Mouse (Mus musculus) ES-Bruce4 (cell line): ENCODE measurements around the gene Ovca2. TPM values are rescaled to one million over a fixed set of nuclear protein-coding genes. Genes with fewer than 3 reads are reported as not detected.

Source experiments
- H3K27ac ChIP-seq: 2 replicates; pipeline ENCODE4 v1.5.1; 2012; ENCODE audit warnings: low read length, inconsistent platforms; ENCODE audit not compliant: insufficient read depth
- H3K27me3 ChIP-seq: 2 replicates; pipeline ENCODE4 v1.6.1; 2012; ENCODE audit warnings: mild to moderate bottlenecking, low read length, inconsistent platforms; ENCODE audit not compliant: control insufficient read depth, poor library complexity, insufficient read depth, severe bottlenecking
- H3K36me3 ChIP-seq: 2 replicates; pipeline ENCODE4 v1.6.1; 2012; ENCODE audit warnings: inconsistent platforms, mild to moderate bottlenecking, low read length, moderate library complexity; ENCODE audit not compliant: control insufficient read depth, poor library complexity, insufficient read depth, severe bottlenecking
- H3K4me1 ChIP-seq: one replicate; pipeline ENCODE4 v1.8.1; 2011; ENCODE audit warnings: low read length; ENCODE audit not compliant: control insufficient read depth, insufficient read depth
- H3K4me3 ChIP-seq: 2 replicates; pipeline ENCODE4 v1.5.1; 2011; ENCODE audit warnings: low read depth, mild to moderate bottlenecking, low read length
- H3K9ac ChIP-seq: 2 replicates; pipeline ENCODE4 v1.6.1; 2012; ENCODE audit warnings: low read depth, mild to moderate bottlenecking, inconsistent platforms; ENCODE audit not compliant: poor library complexity, severe bottlenecking
- H3K9me3 ChIP-seq: replicated peaks from 2 replicates; pipeline ENCODE4 v1.6.1; 2012; ENCODE audit warnings: mild to moderate bottlenecking, low read length, inconsistent platforms; ENCODE audit not compliant: control insufficient read depth, poor library complexity, insufficient read depth, severe bottlenecking
- CTCF ChIP-seq: IDR thresholded peaks from one replicate; pipeline ENCODE4 v1.8.1; 2011; ENCODE audit warnings: low read depth, low read length
- EP300 ChIP-seq: IDR thresholded peaks from 2 replicates; pipeline ENCODE4 v1.6.1; 2011; ENCODE audit warnings: low read depth, low read length; ENCODE audit not compliant: insufficient read depth
- POLR2A ChIP-seq: IDR thresholded peaks from one replicate; pipeline ENCODE4 v1.8.1; 2011; ENCODE audit warnings: low read length; ENCODE audit not compliant: insufficient read depth
- polyA plus RNA-seq: library from polyadenylated mRNA; stranded (reverse); fragments of >200 nt; gene quantifications from 2 replicates; pipeline ENCODE4 v1.2.4, GENCODE M21; 2011; ENCODE audit warnings: low read depth; ENCODE audit not compliant: missing spikeins, insufficient read depth, insufficient read length

Gene Ovca2
- polyA plus RNA-seq, 1 experiment, result 13.1 TPM

GRCm38 (mm10) chr11:75160954-75161353, 17.7 kb downstream of the Ovca2 start:
- H3K4me1 ChIP-seq, result no peaks in the 10 kb centered on the region
- no peaks in the 10 kb centered on the region for H3K36me3 ChIP-seq
- peaks cover under 1% of the 10 kb centered on the region; the same call in 1 of the 2 replicates for H3K27me3 ChIP-seq

GRCm38 (mm10) chr11:75159564-75159963, 19.1 kb downstream of the Ovca2 start:
- Histone ChIP-seq H3K9me3 (no peaks in the 10 kb centered on the region), H3K4me3 (no peak overlapping the region), H3K27me3 (no peaks in the 10 kb centered on the region), H3K27ac (no peak overlapping the region), H3K9ac (no peak overlapping the region), H3K4me1 (no peaks in the 10 kb centered on the region), H3K36me3 (no peaks in the 10 kb centered on the region)
- TF ChIP-seq POLR2A (no peak), CTCF (peak; percentile 82)

More at GRCm38 (mm10) chr11:75160954-75161353, 17.7 kb downstream of the Ovca2 start:
- TF ChIP-seq CTCF, result no peak
- TF ChIP-seq POLR2A, result no peak
- TF ChIP-seq EP300, result no peak
- Histone ChIP-seq H3K9me3 (no peaks in the 10 kb centered on the region), H3K9ac (no peak overlapping the region), H3K27ac (no peak overlapping the region), H3K4me3 (no peak overlapping the region)

- Histone ChIP-seq H3K4me3 (no peak overlapping the region), H3K27ac (no peak overlapping the region), H3K4me1 (no peaks in the 10 kb centered on the region), H3K36me3 (no peaks in the 10 kb centered on the region), H3K9ac (no peak overlapping the region), H3K9me3 (no peaks in the 10 kb centered on the region), H3K27me3 (no peaks in the 10 kb centered on the region)
- TF ChIP-seq EP300, result no peak
- no peak for TF ChIP-seq CTCF
- TF ChIP-seq POLR2A, result no peak
Observed at GRCm38 (mm10) chr11:75158432-75158831, 20.2 kb downstream of the Ovca2 start.

- Histone ChIP-seq H3K36me3 (no peaks in the 10 kb centered on the region), H3K4me3 (no peak overlapping the region), H3K27ac (no peak overlapping the region), H3K4me1 (no peaks in the 10 kb centered on the region), H3K9me3 (no peaks in the 10 kb centered on the region), H3K9ac (no peak overlapping the region), H3K27me3 (no peaks in the 10 kb centered on the region)
- no peak for TF ChIP-seq CTCF
- TF ChIP-seq POLR2A, result no peak
- no peak for TF ChIP-seq EP300
Observed at GRCm38 (mm10) chr11:75157901-75158300, 20.7 kb downstream of the Ovca2 start.

GRCm38 (mm10) chr11:75157037-75157436, 21.6 kb downstream of the Ovca2 start:
- H3K36me3 ChIP-seq, result no peaks in the 10 kb centered on the region

GRCm38 (mm10) chr11:75156416-75156815, 22.2 kb downstream of the Ovca2 start:
- no peaks in the 10 kb centered on the region for H3K9me3 ChIP-seq
- H3K4me3 ChIP-seq, result no peak overlapping the region
- H3K27ac ChIP-seq, result no peak overlapping the region
- H3K36me3 ChIP-seq, result no peaks in the 10 kb centered on the region
- no peaks in the 10 kb centered on the region for H3K4me1 ChIP-seq
- TF ChIP-seq POLR2A (no peak), EP300 (no peak), CTCF (no peak)
- no peak overlapping the region for H3K9ac ChIP-seq
- no peaks in the 10 kb centered on the region for H3K27me3 ChIP-seq

More at GRCm38 (mm10) chr11:75157037-75157436, 21.6 kb downstream of the Ovca2 start:
- H3K27ac ChIP-seq, result no peak overlapping the region
- H3K4me1 ChIP-seq, result no peaks in the 10 kb centered on the region
- no peak overlapping the region for H3K9ac ChIP-seq
- no peak for TF ChIP-seq EP300
- TF ChIP-seq POLR2A, result no peak
- TF ChIP-seq CTCF, result no peak
- no peaks in the 10 kb centered on the region for H3K9me3 ChIP-seq
- H3K4me3 ChIP-seq, result no peak overlapping the region
- H3K27me3 ChIP-seq, result no peaks in the 10 kb centered on the region
